Mouse (Mus musculus): ENCODE measurements around the gene Hpdl.
"Not testable (repeated sequence)": the region's sequence is repeated elsewhere in the genome, so short reads cannot be mapped to it uniquely, and the experiment has no call there.

Hpdl gene

DNA sequence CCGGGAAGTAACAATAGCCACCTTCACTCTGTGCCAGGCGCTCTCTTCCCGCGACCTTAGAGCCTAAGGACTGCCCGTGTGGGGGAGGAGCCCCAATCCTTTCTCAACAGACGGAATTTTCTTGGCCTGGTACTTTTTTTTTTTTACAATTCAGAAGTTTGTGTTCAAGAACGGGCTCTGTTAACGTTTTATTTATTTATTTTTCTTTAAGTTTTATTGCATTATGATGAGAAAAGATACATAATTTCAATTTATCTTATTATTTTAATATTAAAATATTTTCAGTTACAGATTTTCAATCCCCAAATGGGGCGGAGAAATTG lies at the start of gene Hpdl:
Hpdl (minus strand) TSS at position 14 of the 323 bp plus-strand sequence.
- DNase-seq (ENCODE audit: low spot score), result no peak

DNA sequence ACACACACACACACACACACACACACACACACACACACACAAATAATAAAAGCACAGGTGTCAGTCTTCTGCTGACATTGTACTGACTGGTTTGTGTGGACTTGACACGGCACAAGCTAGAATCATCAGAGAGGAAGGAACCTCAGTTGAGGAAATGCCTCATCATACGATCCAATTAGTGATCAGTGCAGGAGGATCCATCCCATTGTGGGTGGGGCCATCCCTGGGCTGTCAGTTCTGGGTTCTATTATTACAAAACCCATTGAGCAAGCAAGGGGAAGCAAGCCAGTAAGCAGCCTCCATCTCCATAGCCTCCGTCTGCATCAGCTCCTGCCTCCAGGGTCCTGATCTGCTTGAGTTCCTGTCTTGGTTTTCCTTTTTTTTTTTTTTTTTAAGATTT lies 48.4 kb upstream of the Hpdl start:
- no peak for DNase-seq (ENCODE audit: low spot score)

DNA sequence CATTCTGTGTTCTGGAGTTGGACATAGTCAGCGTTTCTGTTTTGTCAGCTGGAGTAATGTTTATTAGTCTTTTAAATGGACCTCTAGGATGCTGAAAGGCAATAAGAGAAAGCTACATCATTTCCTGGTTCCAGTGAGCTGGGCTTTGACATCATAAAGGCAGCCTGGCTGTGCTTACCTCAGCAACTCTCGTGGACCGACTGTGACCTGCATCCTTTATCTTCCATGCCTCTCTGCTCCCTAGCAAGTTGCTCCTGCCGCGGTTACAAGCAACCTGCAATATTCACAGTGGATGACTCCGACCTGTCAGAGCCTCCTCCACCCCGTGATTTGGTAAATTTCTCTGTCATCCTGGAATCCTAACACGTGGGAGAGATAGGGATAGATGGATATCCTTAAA lies 40.5 kb upstream of the Hpdl start:
- no peak for DNase-seq (ENCODE audit: low spot score)

DNA sequence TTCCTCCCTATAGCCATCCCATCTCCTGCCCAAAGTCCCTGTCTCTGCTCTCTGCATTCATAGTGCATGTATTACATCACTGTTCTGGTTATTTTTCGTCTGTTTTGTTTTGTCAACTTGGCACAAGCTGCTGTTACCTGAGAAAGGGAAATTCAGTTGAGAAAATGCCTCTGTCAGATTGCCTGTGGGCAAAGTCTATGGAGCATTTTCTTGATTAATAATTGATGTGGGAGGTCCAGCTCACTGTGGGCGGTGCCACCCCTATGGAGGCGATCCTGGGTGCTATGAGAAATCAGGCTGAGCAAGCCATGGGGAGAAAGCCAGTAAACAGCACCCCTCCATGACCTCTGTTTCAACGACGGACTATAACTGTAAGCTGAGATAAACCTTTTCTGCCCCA lies 38.2 kb upstream of the Hpdl start:
- no peak for DNase-seq (ENCODE audit: low spot score)

DNA sequence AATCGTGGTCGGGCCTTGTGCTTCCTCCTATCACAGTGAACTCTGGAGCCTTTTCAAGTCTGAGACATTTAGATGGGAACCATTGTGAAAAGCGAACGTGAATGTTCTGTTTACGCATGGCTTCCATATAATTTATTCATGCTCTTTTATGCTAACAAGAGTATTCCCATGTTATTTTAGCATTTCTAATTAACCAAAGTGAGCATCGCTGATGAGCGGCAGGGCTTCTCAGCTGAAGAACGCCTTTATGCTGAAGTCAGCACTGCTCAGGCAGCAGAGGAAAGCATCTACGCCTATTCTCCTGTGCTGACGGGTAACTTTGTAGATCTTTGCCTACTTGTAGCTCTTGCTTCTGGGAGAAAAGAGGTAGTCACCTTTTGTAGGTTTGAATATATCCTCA lies 35.7 kb upstream of the Hpdl start:
- DNase-seq (ENCODE audit: low spot score), result no peak

DNA sequence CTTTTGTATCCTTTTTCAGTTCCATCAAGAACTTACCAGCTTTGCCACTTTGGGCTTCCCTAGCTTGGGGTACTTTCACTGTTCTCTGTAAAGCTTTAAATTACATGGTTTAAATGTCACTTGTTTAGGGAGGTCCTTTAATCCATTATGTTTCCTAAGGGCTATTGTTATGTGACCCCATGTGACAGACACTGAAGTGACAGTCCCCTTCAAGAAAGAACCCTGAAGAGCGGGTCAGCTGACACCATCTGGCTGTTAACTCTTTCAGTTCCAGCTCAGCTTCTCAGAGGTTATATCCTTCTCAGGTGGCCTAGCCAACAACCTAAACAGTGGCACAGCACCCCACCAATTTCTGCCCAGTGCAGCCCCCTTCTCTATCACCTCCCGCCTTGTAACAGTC lies 32.8 kb upstream of the Hpdl start:
- no peak for DNase-seq (ENCODE audit: low spot score)

DNA sequence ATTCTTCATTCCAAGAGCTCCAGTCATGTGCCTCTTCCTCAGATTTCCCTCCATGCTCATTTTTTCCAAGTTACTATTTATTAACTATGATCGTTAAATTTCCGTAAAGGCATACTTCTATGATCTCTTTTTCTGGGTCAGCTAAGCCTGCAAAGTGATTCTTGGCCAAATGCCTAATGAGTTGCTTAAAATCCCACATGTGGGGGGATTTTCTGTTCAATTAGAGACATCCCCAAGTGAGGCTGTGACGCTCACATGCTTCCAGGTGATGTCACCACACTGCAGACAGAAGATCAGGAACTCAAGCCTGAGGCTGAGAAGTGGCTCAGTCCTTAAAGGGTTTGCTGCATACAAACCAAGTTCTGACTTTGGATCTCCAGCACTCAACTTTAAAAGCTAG lies 28.4 kb upstream of the Hpdl start:
- DNase-seq (ENCODE audit: low spot score), result no peak

DNA sequence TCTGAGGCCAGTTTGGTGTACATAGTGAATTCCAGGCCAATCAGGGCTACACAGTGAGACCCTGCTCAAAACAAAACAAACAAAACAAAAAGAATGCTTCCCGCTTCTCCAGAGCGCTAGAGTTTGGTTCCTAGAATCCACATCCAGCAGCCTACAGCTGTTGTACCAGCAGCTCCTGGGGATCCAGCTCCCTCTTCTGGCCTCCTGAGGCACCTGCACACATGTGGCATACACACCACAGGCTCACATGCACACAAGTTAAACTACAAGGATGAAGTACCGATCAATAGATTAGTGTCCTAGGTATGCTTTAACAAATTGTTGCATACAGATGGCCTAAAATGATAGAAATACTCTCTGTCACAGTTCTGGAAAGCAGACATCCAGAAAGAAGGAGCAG lies 22.8 kb upstream of the Hpdl start:
- DNase-seq (ENCODE audit: low spot score), result no peak

DNA sequence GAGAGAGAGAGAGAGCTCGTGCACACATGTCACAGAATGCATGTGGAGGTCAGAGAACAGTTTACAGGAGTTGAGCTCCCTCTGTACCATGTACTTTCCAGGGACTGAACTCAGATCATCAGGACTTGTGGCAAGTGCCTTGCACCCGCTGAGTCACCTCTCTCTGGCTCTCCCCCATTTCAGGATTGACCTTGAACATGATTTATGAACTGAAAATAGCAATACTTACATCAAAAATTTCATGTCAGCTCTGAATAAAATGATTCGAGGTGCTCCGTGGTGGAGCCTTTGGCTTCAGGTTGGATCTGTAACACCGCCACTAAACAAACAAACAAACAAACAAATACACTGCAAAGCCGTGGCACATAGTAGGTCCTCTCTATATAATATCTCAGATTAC lies 19.3 kb upstream of the Hpdl start:
- DNase-seq (ENCODE audit: low spot score), result no peak

DNA sequence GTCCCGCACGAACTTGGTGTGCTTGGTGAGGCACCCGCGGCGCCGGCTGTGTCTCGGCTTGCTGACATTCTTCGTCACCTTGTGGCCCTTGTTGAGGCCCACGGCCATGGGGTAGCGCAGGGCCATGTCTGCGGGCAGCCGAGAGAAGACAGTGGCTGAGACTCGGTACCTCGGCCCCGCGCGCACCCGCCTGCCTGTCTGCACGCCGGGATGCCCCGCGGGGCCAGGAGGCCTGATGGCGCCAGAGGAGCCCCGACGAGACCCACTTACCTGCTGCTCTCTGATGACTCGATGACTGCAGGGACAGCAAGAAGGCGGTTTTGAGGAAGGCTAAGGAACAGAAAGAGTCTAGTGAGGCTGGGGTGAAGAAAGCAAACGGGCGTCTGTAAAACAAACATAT lies 18.6 kb upstream of the Hpdl start:
- DNase-seq (ENCODE audit: low spot score), result not testable (repeated sequence)

DNA sequence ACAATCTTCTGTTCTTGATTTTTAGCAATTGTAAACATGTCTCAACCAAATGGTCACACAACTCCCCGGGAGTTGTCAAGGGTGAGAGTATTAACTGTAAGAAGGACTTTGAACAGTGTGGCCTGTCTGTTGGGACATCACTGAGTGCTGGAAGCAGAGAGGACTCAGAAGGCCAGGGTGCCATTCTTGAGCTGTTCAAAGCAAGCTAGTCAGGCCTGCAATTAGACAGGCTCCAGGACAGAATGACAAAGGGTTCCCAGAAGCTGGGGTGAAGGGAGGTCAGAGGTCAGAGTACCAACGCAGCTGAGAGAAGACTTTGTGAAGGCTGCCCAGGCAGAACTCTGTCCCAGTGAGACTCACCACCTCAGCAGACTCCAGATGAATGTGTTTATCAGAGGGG lies 17.5 kb upstream of the Hpdl start:
- no peak for DNase-seq (ENCODE audit: low spot score)

DNA sequence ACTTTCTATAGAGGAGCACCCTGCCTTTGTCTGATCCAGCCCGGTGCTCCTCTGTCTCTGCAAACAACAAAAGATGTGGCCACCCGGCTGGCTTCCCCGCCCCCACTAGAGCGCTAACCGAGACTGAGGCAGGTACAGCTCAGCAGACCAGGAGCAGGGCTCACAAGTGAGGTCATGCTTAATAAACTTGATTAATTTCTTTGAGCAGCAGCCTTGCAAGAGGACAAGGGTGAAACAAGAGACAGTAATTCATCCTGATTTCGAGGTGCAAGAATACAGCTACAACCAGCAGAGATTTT lies 8.5 kb upstream of the Hpdl start:
- DNase-seq (ENCODE audit: low spot score), result no peak

DNA sequence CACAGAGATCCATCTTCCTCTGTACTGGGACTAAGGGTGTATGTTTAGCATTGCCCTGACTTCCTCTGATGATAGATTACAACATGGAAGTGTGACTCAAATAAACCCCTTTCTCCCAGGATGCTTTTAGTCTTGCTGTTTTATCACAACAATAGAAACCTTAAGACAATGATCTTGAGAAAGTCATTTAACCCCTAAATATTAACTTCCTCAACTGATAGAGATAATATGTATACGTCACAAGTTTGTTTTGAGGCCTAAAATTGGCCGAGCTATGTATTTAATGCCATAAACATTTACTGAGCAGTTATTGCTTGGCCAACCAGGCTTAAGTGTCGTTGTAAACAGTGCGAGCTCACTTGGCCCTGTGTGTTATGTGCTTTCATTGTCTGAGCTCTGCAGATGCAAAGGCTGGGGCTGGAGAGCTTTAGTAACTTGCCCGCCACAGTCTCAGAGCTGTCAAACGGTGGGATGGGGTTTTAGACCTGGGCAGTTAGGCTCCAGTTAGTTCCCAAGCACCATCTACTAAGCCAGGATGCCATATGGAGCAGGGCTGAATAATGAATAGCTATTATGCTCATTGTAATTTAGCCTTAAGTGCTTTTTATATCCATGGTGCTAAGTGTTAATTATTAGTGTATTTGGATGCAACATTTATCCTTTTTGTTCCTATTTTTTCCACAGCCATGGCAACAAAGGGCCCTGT lies 8.0 kb upstream of the Hpdl start:
- DNase-seq (ENCODE audit: low spot score), result no peak

DNA sequence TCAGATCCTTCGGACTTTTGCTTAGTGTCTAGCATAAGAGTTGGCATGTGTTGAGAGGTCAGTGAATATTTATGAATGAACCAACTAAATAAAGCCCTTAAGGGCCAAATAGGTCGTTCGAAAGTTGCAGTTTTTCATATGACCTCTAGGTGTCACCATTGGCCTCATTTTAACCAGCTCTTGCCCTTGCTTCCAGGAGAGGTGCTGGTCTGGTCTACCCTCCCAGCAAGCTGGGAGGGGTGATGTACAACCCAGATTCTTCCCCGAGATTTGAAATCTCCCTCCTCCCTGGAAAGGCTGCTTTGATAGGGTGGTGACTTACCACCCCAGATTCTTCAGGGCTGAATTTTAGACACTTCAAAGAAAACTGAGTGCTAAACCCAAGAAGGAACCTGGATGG lies 6.3 kb upstream of the Hpdl start:
- DNase-seq (ENCODE audit: low spot score), result no peak

DNA sequence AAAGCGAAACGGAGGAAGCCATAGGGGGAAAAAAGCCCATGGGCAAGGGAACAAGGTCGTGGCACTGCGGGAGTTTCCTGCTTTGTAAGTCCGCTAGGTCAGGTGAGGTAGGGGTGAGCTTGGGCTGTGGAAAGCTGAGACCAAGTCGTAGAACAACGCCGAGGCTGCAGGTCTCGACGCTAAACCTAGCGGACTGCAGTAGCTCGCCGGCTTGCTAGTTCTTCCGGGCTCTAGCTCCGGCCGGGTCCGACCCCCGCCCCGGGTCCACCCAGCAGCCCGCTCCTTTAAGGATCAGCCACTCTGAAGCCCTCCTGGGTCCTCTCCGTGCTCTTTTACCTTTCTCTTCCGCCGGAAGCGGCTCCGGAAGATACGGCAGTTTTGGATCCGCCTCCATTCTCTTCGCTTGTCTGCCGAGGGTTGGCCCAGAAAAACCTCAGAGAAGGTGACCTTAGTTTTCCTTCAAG lies 3.1 kb upstream of the Hpdl start:
- DNase-seq (ENCODE audit: low spot score), result peak; percentile 63

DNA sequence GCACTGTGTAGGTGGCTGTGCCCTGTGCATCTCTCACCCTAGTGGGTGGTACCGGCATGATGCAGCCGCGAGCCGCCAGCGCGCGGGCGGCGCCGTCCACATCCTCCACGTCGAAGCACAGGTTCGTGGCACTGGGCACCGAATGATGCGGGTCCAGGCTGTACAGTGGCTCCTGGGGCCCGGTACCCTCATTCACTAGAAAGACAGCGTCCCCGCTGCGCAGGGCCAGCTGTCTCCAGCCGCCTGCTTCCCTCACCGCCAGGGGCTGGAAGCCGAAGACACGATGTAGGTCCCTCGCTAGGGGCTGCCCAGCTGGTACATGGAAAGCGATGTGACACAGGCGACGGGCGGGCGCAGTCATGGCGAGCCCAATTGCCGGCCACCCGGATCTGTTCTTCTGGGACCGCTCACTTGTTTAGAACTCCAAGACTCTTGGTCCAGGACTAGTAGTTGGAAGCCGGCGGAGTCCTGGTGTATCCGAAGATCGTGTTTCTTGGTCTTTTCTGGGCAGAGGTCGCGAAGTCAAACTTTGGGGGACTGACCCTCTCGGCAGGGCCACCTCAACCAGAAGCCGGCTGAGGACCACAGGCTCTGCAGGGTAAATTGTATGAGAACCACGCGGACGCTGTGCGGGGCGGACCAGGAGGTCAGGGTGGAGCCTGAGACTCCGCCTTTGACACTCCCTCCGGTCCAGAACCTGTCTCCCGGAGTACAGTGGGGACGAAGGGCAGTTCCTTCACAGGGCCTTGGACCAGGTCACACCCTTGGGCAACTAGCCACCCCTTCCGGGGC lies 409 bp downstream of the Hpdl start:
- peak; percentile 72 for DNase-seq (ENCODE audit: low spot score)

DNA sequence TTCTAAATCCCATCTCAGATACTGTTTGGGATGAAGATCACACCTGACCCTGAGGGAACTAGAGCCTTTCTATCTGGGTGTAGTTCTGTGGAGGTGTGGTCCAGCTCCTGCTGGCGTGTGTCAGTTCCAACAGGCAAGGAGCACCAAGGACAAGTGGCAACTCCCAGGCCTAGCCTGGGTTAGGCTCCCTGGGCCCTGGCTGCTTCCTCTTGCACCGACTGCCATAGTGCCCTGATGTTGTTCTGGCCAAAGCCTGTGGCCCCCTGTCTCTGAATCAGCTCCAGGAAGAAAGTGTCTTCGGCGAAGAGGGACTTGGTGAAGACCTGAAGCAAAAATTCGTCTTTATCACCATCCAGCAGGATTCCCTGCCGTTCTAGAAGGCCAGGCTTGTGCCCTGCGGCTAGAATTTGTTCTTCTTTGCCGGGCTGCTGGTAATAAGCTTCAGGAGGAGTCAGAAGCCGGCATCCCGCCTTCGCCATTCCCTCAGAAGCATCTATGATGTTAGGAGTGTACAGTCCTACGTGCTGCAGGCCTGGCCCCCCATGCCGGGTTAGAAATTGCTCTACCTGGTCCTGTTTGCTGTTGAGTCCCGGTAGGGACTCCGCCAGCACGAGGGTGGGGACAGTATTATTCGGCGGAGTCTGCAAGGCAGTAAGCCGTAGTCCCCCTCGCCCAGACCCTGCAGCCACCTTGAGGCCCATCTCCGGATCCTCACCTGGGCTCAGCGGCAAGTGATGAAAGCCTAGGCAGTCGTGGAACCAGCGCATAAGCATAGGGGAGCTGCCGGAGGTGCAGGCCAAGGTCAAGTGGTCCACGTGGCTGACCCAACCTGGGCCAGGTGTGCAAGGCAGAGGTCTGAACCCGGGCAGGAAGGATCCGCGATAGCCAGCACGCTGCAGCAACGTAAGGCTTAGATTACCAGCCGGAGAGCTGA lies 1.3 kb downstream of the Hpdl start:
- no peak for DNase-seq (ENCODE audit: low spot score)

DNA sequence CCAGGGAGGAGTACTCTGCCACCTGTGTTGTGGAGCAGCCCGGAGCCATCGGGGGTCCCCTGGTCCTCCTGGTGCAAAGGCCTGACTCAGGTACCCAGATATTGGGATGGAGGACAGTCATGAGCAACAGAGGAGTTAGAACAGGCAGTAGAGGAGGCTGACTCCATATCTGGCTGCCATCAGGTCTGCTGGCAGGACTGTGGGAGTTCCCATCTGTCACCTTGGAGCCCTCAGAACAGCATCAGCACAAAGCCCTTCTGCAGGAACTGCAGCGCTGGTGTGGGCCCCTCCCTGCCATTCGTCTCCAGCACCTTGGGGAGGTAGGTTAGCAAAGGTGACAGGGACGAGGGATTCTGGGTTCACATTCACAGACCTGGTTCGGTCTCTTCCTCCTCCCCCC lies 4.0 kb downstream of the Hpdl start:
- no peak for DNase-seq (ENCODE audit: low spot score)

DNA sequence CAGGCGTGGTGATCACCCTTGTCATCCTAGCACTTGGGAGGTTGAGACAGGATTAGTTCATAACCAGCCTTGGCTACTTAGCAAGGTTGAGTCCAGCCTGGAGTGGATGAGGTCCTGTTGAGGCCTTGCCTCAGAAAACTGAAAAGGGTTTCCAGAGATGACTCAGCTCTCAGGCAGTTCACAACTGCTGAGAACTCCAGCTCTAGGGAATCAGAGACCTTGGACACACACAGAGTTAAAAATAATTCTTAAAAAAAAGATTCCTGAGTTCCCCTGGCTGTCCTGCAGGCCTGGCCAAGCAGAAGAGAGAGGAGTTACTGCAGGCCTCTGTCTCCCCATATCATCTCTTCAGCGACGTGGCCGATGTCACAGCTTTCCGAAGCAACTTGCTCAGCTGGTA lies 6.2 kb downstream of the Hpdl start:
- no peak for DNase-seq (ENCODE audit: low spot score)

DNA sequence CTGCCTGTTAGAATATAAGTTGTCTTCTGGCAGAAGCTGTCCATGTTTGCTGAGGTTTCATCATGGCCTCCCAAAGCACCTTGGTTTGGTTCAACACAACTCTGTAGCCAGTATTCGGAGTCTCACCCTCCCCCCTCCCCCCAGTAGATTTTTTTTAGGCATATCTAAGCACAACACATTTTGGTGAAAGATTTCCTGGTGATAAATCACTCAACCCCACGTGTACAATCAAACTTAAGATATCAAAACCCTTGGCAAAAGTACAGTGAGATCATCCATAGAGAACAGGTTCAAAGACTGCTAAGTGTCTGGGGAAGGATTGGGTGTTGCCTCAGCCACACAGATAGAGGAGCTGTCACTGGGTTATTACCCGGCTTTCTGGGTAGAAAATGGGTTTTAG lies 10.5 kb downstream of the Hpdl start:
- DNase-seq (ENCODE audit: low spot score), result no peak

DNA sequence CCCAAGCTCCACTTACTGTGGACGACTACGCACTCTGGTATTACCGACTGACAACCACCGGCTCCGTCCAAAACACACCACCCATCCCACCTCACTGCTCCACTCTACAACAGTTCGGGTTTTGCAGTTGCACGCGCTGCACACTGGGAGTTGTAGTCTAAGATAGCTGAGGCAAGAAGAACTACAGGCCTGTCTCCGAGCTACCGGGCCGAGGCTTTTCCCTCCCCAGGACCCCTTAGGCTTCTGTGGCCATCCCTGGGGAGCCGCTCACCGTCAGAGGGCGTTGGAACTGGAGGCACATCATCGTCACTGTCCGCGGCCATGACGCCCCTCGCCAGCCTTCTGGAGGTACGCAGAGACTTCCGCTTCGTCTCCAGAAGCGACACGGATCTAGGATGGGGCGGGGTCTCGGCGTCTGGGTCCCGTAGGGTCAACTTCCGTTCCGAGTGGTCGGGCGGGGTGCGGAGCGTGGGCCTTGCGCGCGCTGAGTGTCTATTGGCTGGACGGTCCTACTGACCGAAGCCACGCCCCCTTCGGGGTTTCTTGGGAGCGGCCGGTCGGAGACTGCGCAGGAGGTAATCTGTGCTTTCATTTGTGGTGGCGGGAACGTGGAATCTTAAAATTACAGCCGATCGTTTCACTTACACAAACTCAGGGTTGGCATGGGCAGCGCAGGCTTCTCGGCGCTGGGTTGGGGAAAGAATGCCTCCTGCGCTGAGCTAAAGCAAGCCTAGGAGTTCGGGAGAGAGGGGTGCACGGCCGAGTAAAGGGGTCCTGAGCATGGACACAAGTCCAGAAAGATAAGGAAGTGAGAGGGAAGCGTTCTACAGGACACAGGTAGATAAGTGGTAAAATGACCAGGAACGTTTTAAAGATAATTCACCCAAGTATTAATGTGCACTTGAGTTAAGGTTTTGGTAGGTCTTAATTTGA lies 14.0 kb downstream of the Hpdl start, which contains the start of the genes Toe1 and Mutyh:
Toe1 (minus strand) TSS at position 444 of the 933 bp plus-strand sequence.
Mutyh (plus strand) TSS at position 527 of the 933 bp plus-strand sequence.
- DNase-seq (ENCODE audit: low spot score), result peak; percentile 96

DNA sequence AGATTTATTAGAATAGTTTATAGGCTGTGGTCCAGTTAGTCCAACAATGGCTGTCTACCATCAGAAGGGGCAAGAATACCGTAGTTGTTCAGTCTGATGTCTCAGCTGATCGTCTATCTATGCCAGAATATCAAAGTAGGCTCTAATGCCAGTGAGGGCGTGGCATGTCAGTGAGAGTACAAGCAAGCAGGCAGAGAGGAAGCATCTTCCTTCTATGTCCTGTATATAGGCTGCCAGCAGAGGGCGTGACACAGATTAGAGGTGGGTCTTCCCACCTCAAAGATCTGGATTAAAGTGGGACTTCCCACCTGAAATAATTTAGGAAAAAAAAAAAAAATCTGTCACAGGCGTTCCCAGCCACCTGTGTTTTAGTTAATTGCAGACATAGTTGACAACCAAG lies 21.6 kb downstream of the Hpdl start:
- no peak for DNase-seq (ENCODE audit: low spot score)
